Mouse (Mus musculus) C2C12 (cell line): ENCODE measurements around the gene Zfp239.

ENCODE experiments used
- CEBPB ChIP-seq: IDR thresholded peaks from one replicate; pipeline ENCODE4 v1.6.1; 2011; ENCODE audit warnings: low read depth, mild to moderate bottlenecking, control low read depth, moderate library complexity
- CTCF ChIP-seq: IDR thresholded peaks from one replicate; pipeline ENCODE4 v1.5.1; 2011; ENCODE audit not compliant: control insufficient read depth, insufficient read depth, insufficient read length
- MAX ChIP-seq: IDR thresholded peaks from one replicate; pipeline ENCODE4 v1.6.1; 2011; ENCODE audit warnings: mild to moderate bottlenecking, control low read depth
- MYOD1 ChIP-seq: IDR thresholded peaks from one replicate; pipeline ENCODE4 v1.6.1; 2011; ENCODE audit warnings: low read depth; ENCODE audit not compliant: control insufficient read depth, insufficient read length
- MYOG ChIP-seq: IDR thresholded peaks from one replicate; pipeline ENCODE4 v1.6.1; 2011; ENCODE audit not compliant: control insufficient read depth, insufficient read length; ENCODE audit errors: extremely low read depth
- USF1 ChIP-seq: IDR thresholded peaks from one replicate; pipeline ENCODE4 v1.6.1; 2011; ENCODE audit warnings: low read depth, mild to moderate bottlenecking, control low read depth, moderate library complexity

DNA sequence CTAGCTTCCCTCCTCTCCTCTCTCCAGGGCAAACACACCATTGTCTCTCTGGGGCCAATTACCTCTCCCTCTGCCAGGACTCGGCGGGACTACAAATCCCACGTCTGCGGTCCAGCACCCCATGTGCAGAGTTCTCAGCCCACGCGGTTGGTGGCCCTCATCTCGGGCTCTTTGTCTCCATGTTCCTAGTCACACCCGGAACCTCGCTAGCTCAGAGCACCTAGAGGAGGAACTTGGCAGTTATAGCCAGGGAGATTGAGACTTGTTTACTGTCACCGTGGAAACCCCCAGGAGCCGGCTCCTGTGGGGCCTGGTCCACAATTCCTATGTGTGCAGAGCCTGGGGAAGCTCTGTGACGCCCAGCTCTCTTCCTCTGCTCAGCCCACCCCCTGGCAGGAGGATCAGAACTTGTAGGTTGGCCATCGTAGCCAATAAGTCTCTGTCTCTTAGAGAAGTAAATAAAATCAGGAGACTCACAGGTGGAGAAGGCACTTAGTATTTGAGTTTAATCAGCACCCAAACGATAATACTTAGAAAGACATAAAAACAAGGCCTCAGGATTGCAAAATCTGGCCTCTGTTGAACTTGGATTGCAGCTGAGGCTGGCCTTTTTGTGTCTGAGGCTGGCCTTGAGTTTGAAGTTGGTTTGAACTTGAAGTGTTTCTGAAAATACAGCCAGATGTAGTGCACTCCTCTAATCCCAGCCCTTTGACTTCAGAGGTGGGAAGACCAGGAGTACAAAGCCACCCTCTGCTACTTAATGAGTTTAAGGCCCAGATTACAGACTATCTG, 29.7 kb downstream of the Zfp239 start:
- TF ChIP-seq CTCF = no peak
- TF ChIP-seq CEBPB = no peak
- TF ChIP-seq MAX = no peak
- TF ChIP-seq MYOG = no peak
- no peak for TF ChIP-seq USF1
- TF ChIP-seq MYOD1 = no peak
